Mouse (Mus musculus): ENCODE data around the gene 1190005I06Rik. TPM values are rescaled to one million over a fixed set of nuclear protein-coding genes. Genes with fewer than 3 reads are reported as not detected.

1190005I06Rik gene
- total RNA-seq, 2 experiments from 2014 or later = 0.77 to 1.0 TPM

- no peak for TF ChIP-seq CTCF (IDR thresholded peaks at IDR 0.05)
- Histone ChIP-seq H3K4me3 (no peak overlapping the region), H3K27ac (no peak overlapping the region)
- intact Hi-C loops (cut with DNase I) = no loop called here
- no peak for DNase-seq
Measured at GRCm38 (mm10) chr8:120630848-120631247, 16.6 kb downstream of the 1190005I06Rik start.

- intact Hi-C loops (cut with DNase I) = no loop called here
- no peak for TF ChIP-seq CTCF (IDR thresholded peaks at IDR 0.05)
- no peak overlapping the region for H3K4me3 ChIP-seq
- H3K27ac ChIP-seq = no peak overlapping the region
- DNase-seq = no peak
Measured at GRCm38 (mm10) chr8:120630031-120630430, 17.4 kb downstream of the 1190005I06Rik start.

- no peak overlapping the region for H3K4me3 ChIP-seq
- no peak for DNase-seq
- intact Hi-C loops (cut with DNase I) = no loop called here
- TF ChIP-seq CTCF (IDR thresholded peaks at IDR 0.05) = no peak
- no peak overlapping the region for H3K27ac ChIP-seq
Measured at GRCm38 (mm10) chr8:120627298-120627697, 20.1 kb downstream of the 1190005I06Rik start.

- intact Hi-C loops (cut with DNase I) = no loop called here
- no peak for DNase-seq
Measured at GRCm38 (mm10) chr8:120626461-120626860, 21.0 kb downstream of the 1190005I06Rik start.

GRCm38 (mm10) chr8:120623608-120624007 is 23.8 kb downstream of the 1190005I06Rik start:
- DNase-seq = no peak
- Histone ChIP-seq H3K27ac (no peak overlapping the region), H3K4me3 (no peak overlapping the region)
- intact Hi-C loops (cut with DNase I) = no loop called here
- TF ChIP-seq CTCF (IDR thresholded peaks at IDR 0.05) = no peak

More at GRCm38 (mm10) chr8:120626461-120626860, 21.0 kb downstream of the 1190005I06Rik start:
- Histone ChIP-seq H3K27ac (no peak overlapping the region), H3K4me3 (no peak overlapping the region)
- no peak for TF ChIP-seq CTCF (IDR thresholded peaks at IDR 0.05)

- no peak for TF ChIP-seq CTCF (IDR thresholded peaks at IDR 0.05)
- intact Hi-C loops (cut with DNase I) = no loop called here
- H3K4me3 ChIP-seq = no peak overlapping the region
- DNase-seq = no peak
- H3K27ac ChIP-seq = no peak overlapping the region
Measured at GRCm38 (mm10) chr8:120622161-120622560, 25.3 kb downstream of the 1190005I06Rik start.

GRCm38 (mm10) chr8:120620441-120620840 is 27.0 kb downstream of the 1190005I06Rik start:
- no peak for TF ChIP-seq CTCF (IDR thresholded peaks at IDR 0.05)
- H3K4me3 ChIP-seq = no peak overlapping the region
- DNase-seq = no peak
- intact Hi-C loops (cut with DNase I) = no loop called here
- peak overlapping the region; percentile 46; the same call in 1 of the 2 replicates for H3K27ac ChIP-seq

- peak overlapping the region; percentile 46; the same call in 1 of the 2 replicates for H3K27ac ChIP-seq
- TF ChIP-seq CTCF (IDR thresholded peaks at IDR 0.05) = no peak
- no peak overlapping the region for H3K4me3 ChIP-seq
- intact Hi-C loops (cut with DNase I) = no loop called here
- DNase-seq = no peak
Measured at GRCm38 (mm10) chr8:120619235-120620180, 27.9 kb downstream of the 1190005I06Rik start.

GRCm38 (mm10) chr8:120618110-120618509 is 29.3 kb downstream of the 1190005I06Rik start:
- H3K27ac ChIP-seq = no peak overlapping the region
- no peak overlapping the region for H3K4me3 ChIP-seq
- intact Hi-C loops (cut with DNase I) = loop anchor here (1.0 kb wide), 1 partner anchor 439 kb away; no protein-coding TSS in a partner anchor
- peak; percentile 72 for DNase-seq
- peak; percentile 95; the same call in 1 of the 2 replicates for TF ChIP-seq CTCF (IDR thresholded peaks at IDR 0.05)

- DNase-seq = no peak
- intact Hi-C loops (cut with DNase I) = no loop called here
- Histone ChIP-seq H3K27ac (no peak overlapping the region), H3K4me3 (no peak overlapping the region)
- TF ChIP-seq CTCF (IDR thresholded peaks at IDR 0.05) = no peak
Measured at GRCm38 (mm10) chr8:120616663-120617626, 30.5 kb downstream of the 1190005I06Rik start.

GRCm38 (mm10) chr8:120614491-120614890 is 32.9 kb downstream of the 1190005I06Rik start:
- intact Hi-C loops (cut with DNase I) = no loop called here

GRCm38 (mm10) chr8:120610824-120611223 is 36.6 kb downstream of the 1190005I06Rik start:
- Histone ChIP-seq H3K4me3 (no peak overlapping the region), H3K27ac (no peak overlapping the region)
- TF ChIP-seq CTCF (IDR thresholded peaks at IDR 0.05) = no peak
- intact Hi-C loops (cut with DNase I) = no loop called here
- DNase-seq = no peak

More at GRCm38 (mm10) chr8:120614491-120614890, 32.9 kb downstream of the 1190005I06Rik start:
- H3K4me3 ChIP-seq = no peak overlapping the region
- no peak for TF ChIP-seq CTCF (IDR thresholded peaks at IDR 0.05)
- no peak overlapping the region for H3K27ac ChIP-seq
- DNase-seq = no peak

All from gastrocnemius, adult 2 months (tissue).